Mouse (Mus musculus) colon, adult 2 months (tissue): ENCODE measurements around the gene Nr2e1. TPM values are rescaled to one million over a fixed set of nuclear protein-coding genes. Genes with fewer than 3 reads are reported as not detected.

ENCODE experiments used
- polyA plus RNA-seq: library from polyadenylated mRNA; depleted of rRNA; stranded (reverse); fragments of >200 nt; gene quantifications from 2 replicates; pipeline ENCODE4 v1.2.3, GENCODE M21; 2012; rRNA removed

The Nr2e1 gene
- polyA plus RNA-seq = not detected in 2 replicates

DNA sequence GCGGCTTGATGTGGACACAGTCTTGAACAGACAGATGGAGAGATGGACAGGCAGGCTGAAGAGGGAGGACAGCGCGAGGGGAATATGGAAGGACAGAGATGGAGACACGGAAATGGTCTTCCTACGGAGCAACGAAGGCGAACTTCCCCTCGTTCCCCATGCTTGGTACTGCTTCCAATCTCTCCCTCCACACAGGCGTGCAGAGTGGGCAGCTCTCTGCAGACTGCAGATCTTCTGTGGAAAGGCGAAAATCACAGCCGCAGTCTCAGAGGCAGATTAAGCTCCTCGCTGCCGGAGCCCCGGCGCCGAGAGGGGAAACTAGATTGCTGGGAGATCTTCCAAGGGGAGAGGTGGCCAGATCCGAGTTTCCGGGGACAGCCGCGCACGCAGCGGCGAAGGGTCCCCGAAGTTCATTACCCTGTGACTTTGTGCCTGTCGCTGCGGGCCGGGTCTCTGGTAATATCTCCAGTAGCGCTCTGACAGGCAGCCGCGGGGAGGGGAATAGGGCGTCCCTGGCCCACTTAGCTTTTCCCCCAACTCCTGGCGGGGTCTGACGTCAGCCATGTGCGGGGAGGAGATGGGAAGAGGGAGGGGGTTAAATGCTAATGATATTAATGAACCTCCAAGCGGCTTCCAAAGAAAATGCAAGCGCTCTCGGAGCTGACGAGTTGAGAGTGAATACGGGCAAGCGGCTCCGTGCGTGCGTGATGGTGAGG lies at the start of gene Nr2e1, which contains the start of gene Ostm1:
Gene Nr2e1 (minus strand): TSS at position 476 of the 716 bp plus-strand sequence.
Gene Ostm1 (plus strand): TSS at position 666 of the 716 bp plus-strand sequence.

Other genes starting within 250 kb of the Nr2e1 start
- gene Afg1l, start 105.1 kb downstream of the Nr2e1 start, polyA plus RNA-seq = 5.5 and 6.2 TPM in 2 replicates
- 137 and 190 TPM in 2 replicates for gene Snx3, start 81.6 kb downstream of the Nr2e1 start, polyA plus RNA-seq
- gene Ostm1, start 190 bp upstream of the Nr2e1 start, polyA plus RNA-seq = 15.1 and 17.4 TPM in 2 replicates
- 6.5 and 8.5 TPM in 2 replicates for gene Sec63, start 177.9 kb upstream of the Nr2e1 start, polyA plus RNA-seq